Mouse (Mus musculus): ENCODE measurements around the gene Prr15. TPM values are rescaled to one million over a fixed set of nuclear protein-coding genes. Genes with fewer than 3 reads are reported as not detected.
A peak's percentile ranks its signal among the peaks of the same experiment; 100 is the strongest.

The Prr15 gene
- polyA plus RNA-seq, 1 experiment from 2014 or later, result 1.6 TPM

- H3K4me2 ChIP-seq (ENCODE audit: low read length), result no peak overlapping the region
- ATAC-seq (ENCODE audit: low FRiP score, low TSS enrichment), result no peak
- no peak overlapping the region for H3K27ac ChIP-seq (replicated peaks; ENCODE audit: low read depth, low read length)
- H3K4me3 ChIP-seq (replicated peaks; ENCODE audit: low read depth, low read length), result no peak overlapping the region
- 38% methylated on average over 9 of the region's 9 CpGs for WGBS
- H3K27me3 ChIP-seq (ENCODE audit: control insufficient read depth, insufficient read depth, low read length), result peaks cover 7% of the 10 kb centered on the region; the same call in 1 of the 2 replicates
- no peaks in the 10 kb centered on the region for H3K36me3 ChIP-seq (ENCODE audit: control insufficient read depth, insufficient read depth, low read length)
- no peak overlapping the region for H3K9ac ChIP-seq (replicated peaks; ENCODE audit: low read length)
- peaks cover 23% of the 10 kb centered on the region; the same call in 1 of the 2 replicates for H3K4me1 ChIP-seq (ENCODE audit: control insufficient read depth, insufficient read depth, low read length)
- no peaks in the 10 kb centered on the region for H3K9me3 ChIP-seq (ENCODE audit: control insufficient read depth, low read length)
- DNase-seq, result peak; percentile 34
These were observed 8.2 kb downstream of the Prr15 start for GRCm38 (mm10) chr6:54333652-54334396.

- Histone ChIP-seq H3K4me3 (replicated peaks; ENCODE audit: low read depth, low read length) (no peak overlapping the region), H3K36me3 (ENCODE audit: control insufficient read depth, insufficient read depth, low read length) (no peaks in the 10 kb centered on the region), H3K4me2 (ENCODE audit: low read length) (no peak overlapping the region), H3K4me1 (ENCODE audit: control insufficient read depth, insufficient read depth, low read length) (peaks cover 10% of the 10 kb centered on the region; the same call in 1 of the 2 replicates), H3K27me3 (ENCODE audit: control insufficient read depth, insufficient read depth, low read length) (no peaks in the 10 kb centered on the region; the same call in 1 of the 2 replicates), H3K9ac (replicated peaks; ENCODE audit: low read length) (no peak overlapping the region), H3K27ac (replicated peaks; ENCODE audit: low read depth, low read length) (no peak overlapping the region), H3K9me3 (ENCODE audit: control insufficient read depth, low read length) (no peaks in the 10 kb centered on the region)
- ATAC-seq (ENCODE audit: low FRiP score, low TSS enrichment), result no peak
- no peak for DNase-seq
- WGBS, result 80% methylated on average over 6 of the region's 6 CpGs
These were observed 11.7 kb downstream of the Prr15 start for GRCm38 (mm10) chr6:54337321-54337720.

GRCm38 (mm10) chr6:54341133-54341532 is 15.5 kb downstream of the Prr15 start:
- Histone ChIP-seq H3K36me3 (ENCODE audit: control insufficient read depth, insufficient read depth, low read length) (no peaks in the 10 kb centered on the region), H3K27me3 (ENCODE audit: control insufficient read depth, insufficient read depth, low read length) (no peaks in the 10 kb centered on the region), H3K9ac (replicated peaks; ENCODE audit: low read length) (no peak overlapping the region), H3K4me1 (ENCODE audit: control insufficient read depth, insufficient read depth, low read length) (no peaks in the 10 kb centered on the region), H3K4me2 (ENCODE audit: low read length) (no peak overlapping the region), H3K4me3 (replicated peaks; ENCODE audit: low read depth, low read length) (no peak overlapping the region), H3K27ac (replicated peaks; ENCODE audit: low read depth, low read length) (no peak overlapping the region), H3K9me3 (ENCODE audit: control insufficient read depth, low read length) (no peaks in the 10 kb centered on the region)
- DNase-seq, result no peak
- ATAC-seq (ENCODE audit: low FRiP score, low TSS enrichment), result no peak
- WGBS, result 91% methylated on average over 5 of the region's 5 CpGs

GRCm38 (mm10) chr6:54342223-54342622 is 16.6 kb downstream of the Prr15 start:
- H3K27ac ChIP-seq (replicated peaks; ENCODE audit: low read depth, low read length), result no peak overlapping the region
- H3K9ac ChIP-seq (replicated peaks; ENCODE audit: low read length), result no peak overlapping the region
- H3K9me3 ChIP-seq (ENCODE audit: control insufficient read depth, low read length), result no peaks in the 10 kb centered on the region
- H3K27me3 ChIP-seq (ENCODE audit: control insufficient read depth, insufficient read depth, low read length), result no peaks in the 10 kb centered on the region
- no peaks in the 10 kb centered on the region for H3K36me3 ChIP-seq (ENCODE audit: control insufficient read depth, insufficient read depth, low read length)
- H3K4me1 ChIP-seq (ENCODE audit: control insufficient read depth, insufficient read depth, low read length), result no peaks in the 10 kb centered on the region
- DNase-seq (no peak), ATAC-seq (ENCODE audit: low FRiP score, low TSS enrichment) (no peak)
- no peak overlapping the region for H3K4me2 ChIP-seq (ENCODE audit: low read length)
- WGBS, result 83% methylated on average over 10 of the region's 10 CpGs
- H3K4me3 ChIP-seq (replicated peaks; ENCODE audit: low read depth, low read length), result no peak overlapping the region

- Histone ChIP-seq H3K9ac (replicated peaks; ENCODE audit: low read length) (no peak overlapping the region), H3K4me2 (ENCODE audit: low read length) (no peak overlapping the region), H3K4me3 (replicated peaks; ENCODE audit: low read depth, low read length) (no peak overlapping the region), H3K4me1 (ENCODE audit: control insufficient read depth, insufficient read depth, low read length) (no peaks in the 10 kb centered on the region), H3K27me3 (ENCODE audit: control insufficient read depth, insufficient read depth, low read length) (no peaks in the 10 kb centered on the region), H3K9me3 (ENCODE audit: control insufficient read depth, low read length) (no peaks in the 10 kb centered on the region), H3K27ac (replicated peaks; ENCODE audit: low read depth, low read length) (no peak overlapping the region), H3K36me3 (ENCODE audit: control insufficient read depth, insufficient read depth, low read length) (no peaks in the 10 kb centered on the region)
- no peak for ATAC-seq (ENCODE audit: low FRiP score, low TSS enrichment)
- 89% methylated on average over 5 of the region's 5 CpGs for WGBS
- no peak for DNase-seq
These were observed 26.2 kb downstream of the Prr15 start for GRCm38 (mm10) chr6:54351860-54352259.

GRCm38 (mm10) chr6:54352931-54353690 is 27.5 kb downstream of the Prr15 start:
- WGBS, result 57% methylated on average over 14 of the region's 14 CpGs
- H3K4me2 ChIP-seq (ENCODE audit: low read length), result no peak overlapping the region
- no peaks in the 10 kb centered on the region for H3K9me3 ChIP-seq (ENCODE audit: control insufficient read depth, low read length)
- ATAC-seq (ENCODE audit: low FRiP score, low TSS enrichment) (no peak), DNase-seq (no peak)
- no peak overlapping the region for H3K27ac ChIP-seq (replicated peaks; ENCODE audit: low read depth, low read length)
- H3K27me3 ChIP-seq (ENCODE audit: control insufficient read depth, insufficient read depth, low read length), result no peaks in the 10 kb centered on the region
- H3K4me3 ChIP-seq (replicated peaks; ENCODE audit: low read depth, low read length), result no peak overlapping the region
- H3K36me3 ChIP-seq (ENCODE audit: control insufficient read depth, insufficient read depth, low read length), result no peaks in the 10 kb centered on the region
- H3K9ac ChIP-seq (replicated peaks; ENCODE audit: low read length), result no peak overlapping the region
- H3K4me1 ChIP-seq (ENCODE audit: control insufficient read depth, insufficient read depth, low read length), result no peaks in the 10 kb centered on the region

GRCm38 (mm10) chr6:54353698-54354097 is 28.1 kb downstream of the Prr15 start:
- Histone ChIP-seq H3K27ac (replicated peaks; ENCODE audit: low read depth, low read length) (no peak overlapping the region), H3K4me1 (ENCODE audit: control insufficient read depth, insufficient read depth, low read length) (no peaks in the 10 kb centered on the region), H3K36me3 (ENCODE audit: control insufficient read depth, insufficient read depth, low read length) (no peaks in the 10 kb centered on the region), H3K9me3 (ENCODE audit: control insufficient read depth, low read length) (no peaks in the 10 kb centered on the region), H3K4me2 (ENCODE audit: low read length) (no peak overlapping the region), H3K4me3 (replicated peaks; ENCODE audit: low read depth, low read length) (no peak overlapping the region), H3K27me3 (ENCODE audit: control insufficient read depth, insufficient read depth, low read length) (no peaks in the 10 kb centered on the region), H3K9ac (replicated peaks; ENCODE audit: low read length) (no peak overlapping the region)
- ATAC-seq (ENCODE audit: low FRiP score, low TSS enrichment) (no peak), DNase-seq (no peak)
- WGBS, result 94% methylated on average over 5 of the region's 5 CpGs

GRCm38 (mm10) chr6:54355626-54356025 is 30.0 kb downstream of the Prr15 start:
- 83% methylated on average over 6 of the region's 6 CpGs for WGBS
- Histone ChIP-seq H3K9me3 (ENCODE audit: control insufficient read depth, low read length) (no peaks in the 10 kb centered on the region), H3K4me2 (ENCODE audit: low read length) (no peak overlapping the region), H3K9ac (replicated peaks; ENCODE audit: low read length) (no peak overlapping the region), H3K4me1 (ENCODE audit: control insufficient read depth, insufficient read depth, low read length) (no peaks in the 10 kb centered on the region), H3K36me3 (ENCODE audit: control insufficient read depth, insufficient read depth, low read length) (no peaks in the 10 kb centered on the region), H3K4me3 (replicated peaks; ENCODE audit: low read depth, low read length) (no peak overlapping the region), H3K27me3 (ENCODE audit: control insufficient read depth, insufficient read depth, low read length) (no peaks in the 10 kb centered on the region), H3K27ac (replicated peaks; ENCODE audit: low read depth, low read length) (no peak overlapping the region)
- ATAC-seq (ENCODE audit: low FRiP score, low TSS enrichment) (no peak), DNase-seq (no peak)
